16 mouse cellular contexts compared by ENCODE assay signal in genomic region chr13:16021181-16021580, GRCm38 (mm10). TPM values are rescaled to one million over a fixed set of nuclear protein-coding genes. Genes with fewer than 3 reads are reported as not detected.
DNase-seq lines count a peak whose midpoint lies in the region; ATAC-seq lines count a peak whose summit lies in the region.
"Had no signal": no experiment of that assay in that cellular context is flagged by ENCODE, and none has a peak within 500 bp of the region (broad histone marks: within the 10 kb centered on the region; RNA-seq: fewer than 3 reads in every experiment).

No protein-coding gene starts in this region.

- no peaks in the 10 kb centered on the region; the same call in 1 of the 2 replicates for H3K27me3 ChIP-seq in hindbrain, embryonic 16.5 days (replicated peaks; ENCODE audit: control insufficient read depth, insufficient read depth, low read length)
- H3K27me3 ChIP-seq in hindbrain, embryonic 13.5 days: peaks cover 24% of the 10 kb centered on the region
- H3K27me3 ChIP-seq: CH12.LX had no signal

- H3K9ac ChIP-seq in hindbrain, embryonic 16.5 days (ENCODE audit: low read depth, low read length): no peak overlapping the region
- H3K9ac ChIP-seq in hindbrain, embryonic 13.5 days: no peak overlapping the region
- H3K9ac ChIP-seq: forebrain, embryonic 12.5 days; kidney, embryonic 15.5 days; lung, embryonic 15.5 days had no signal

- 57% methylated on average over 6 of the region's 6 CpGs for WGBS in hindbrain, embryonic 16.5 days
- 52% methylated on average over 6 of the region's 6 CpGs for WGBS in hindbrain, embryonic 13.5 days

- no peak overlapping the region for H3K27ac ChIP-seq in hindbrain, embryonic 16.5 days (ENCODE audit: low read depth, low read length)
- H3K27ac ChIP-seq in hindbrain, embryonic 13.5 days: no peak overlapping the region
- H3K27ac ChIP-seq: forebrain, embryonic 12.5 days; hindbrain, embryonic 10.5 days; kidney, embryonic 15.5 days; lung, embryonic 15.5 days; macrophage had no signal

- peak; percentile 41; the same call in 1 of the 2 replicates for ATAC-seq in frontal cortex, adult (ENCODE audit: low TSS enrichment)
- no peak for ATAC-seq in hindbrain, embryonic 16.5 days
- ATAC-seq in hindbrain, embryonic 13.5 days (ENCODE audit: low FRiP score): no peak
- no peak for ATAC-seq in monocyte, adult 5-6 weeks (replicated peaks; ENCODE audit: insufficient number of reproducible peaks, low FRiP score, low TSS enrichment, poor library complexity, severe bottlenecking)
- ATAC-seq: inflammation-experienced regulatory T-cells, adult 6 months had no signal

- no peaks in the 10 kb centered on the region for H3K9me3 ChIP-seq in hindbrain, embryonic 16.5 days (ENCODE audit: control insufficient read depth, low read length)
- H3K9me3 ChIP-seq in hindbrain, embryonic 13.5 days: no peaks in the 10 kb centered on the region
- H3K9me3 ChIP-seq: forebrain, embryonic 12.5 days; hindbrain, embryonic 10.5 days; kidney, embryonic 15.5 days; lung, embryonic 15.5 days had no signal

- peaks cover 8% of the 10 kb centered on the region; the same call in 1 of the 2 replicates for H3K4me1 ChIP-seq in hindbrain, embryonic 16.5 days (ENCODE audit: control insufficient read depth, insufficient read depth, low read depth, low read length)
- H3K4me1 ChIP-seq in hindbrain, embryonic 13.5 days (replicated peaks): peaks cover 18% of the 10 kb centered on the region

- no peak overlapping the region for H3K4me3 ChIP-seq in hindbrain, embryonic 16.5 days (ENCODE audit: low read length)
- H3K4me3 ChIP-seq in hindbrain, embryonic 13.5 days: no peak overlapping the region
- H3K4me3 ChIP-seq: forebrain, embryonic 12.5 days; hindbrain, embryonic 10.5 days; kidney, embryonic 15.5 days; lung, embryonic 15.5 days had no signal

- DNase-seq in frontal cortex, adult 2 months (ENCODE audit: extremely low spot score in 1 of 2, low spot score in 1 of 2): no peak
- DNase-seq in right cerebral cortex, adult 18-20 months: peak; percentile 67
- DNase-seq in right cerebral cortex, postnatal 25 days: no peak
- no peak for DNase-seq in adrenal gland, adult 18-20 months (ENCODE audit: low spot score in 2 of 2)

- no peaks in the 10 kb centered on the region for H3K36me3 ChIP-seq in hindbrain, embryonic 16.5 days (ENCODE audit: control insufficient read depth, insufficient read depth, low read length)
- no peaks in the 10 kb centered on the region for H3K36me3 ChIP-seq in hindbrain, embryonic 13.5 days
- H3K36me3 ChIP-seq: forebrain, embryonic 12.5 days; hindbrain, embryonic 10.5 days; kidney, embryonic 15.5 days; lung, embryonic 15.5 days had no signal

- H3K4me2 ChIP-seq in hindbrain, embryonic 16.5 days (ENCODE audit: low read length): peak overlapping the region; percentile 29; the same call in 1 of the 2 replicates
- H3K4me2 ChIP-seq in hindbrain, embryonic 13.5 days: no peak overlapping the region
- H3K4me2 ChIP-seq: forebrain, embryonic 12.5 days; kidney, embryonic 15.5 days; lung, embryonic 15.5 days; midbrain, embryonic 11.5 days had no signal

RNA-seq across cellular contexts. Expression of gene Inhba, which starts 9.5 kb away (rescaled TPM):
- 9.0 TPM in 2 replicates for polyA plus RNA-seq in frontal cortex, adult 2 months (2012; rRNA removed)
- 2.2 and 2.3 TPM in 2 replicates for polyA plus RNA-seq in hindbrain, embryonic 16.5 days (2015; fragmentation: Nextera tagmentation; extraction: Ambion mirVana)
- polyA plus RNA-seq in hindbrain, embryonic 13.5 days (2015; fragmentation: Nextera tagmentation; extraction: Ambion mirVana): 0.56 and 0.78 TPM in 2 replicates
- 1 to 10 TPM; 1.2 to 3.1 TPM for total RNA-seq in adrenal gland, adult 18-20 months (2021)
- total RNA-seq in monocyte, adult 5-6 weeks (2017): 0.10 to 0.32 TPM in 2 of 3 replicates, not detected in the other
- total RNA-seq: CH12.LX had no signal
